Mouse (Mus musculus): ENCODE results near the gene Gm21969. TPM values are rescaled to one million over a fixed set of nuclear protein-coding genes. Genes with fewer than 3 reads are reported as not detected.

Gm21969 gene
- total RNA-seq, 2 experiments from 2014 or later, result 0.12 TPM; not detected in 1

DNA sequence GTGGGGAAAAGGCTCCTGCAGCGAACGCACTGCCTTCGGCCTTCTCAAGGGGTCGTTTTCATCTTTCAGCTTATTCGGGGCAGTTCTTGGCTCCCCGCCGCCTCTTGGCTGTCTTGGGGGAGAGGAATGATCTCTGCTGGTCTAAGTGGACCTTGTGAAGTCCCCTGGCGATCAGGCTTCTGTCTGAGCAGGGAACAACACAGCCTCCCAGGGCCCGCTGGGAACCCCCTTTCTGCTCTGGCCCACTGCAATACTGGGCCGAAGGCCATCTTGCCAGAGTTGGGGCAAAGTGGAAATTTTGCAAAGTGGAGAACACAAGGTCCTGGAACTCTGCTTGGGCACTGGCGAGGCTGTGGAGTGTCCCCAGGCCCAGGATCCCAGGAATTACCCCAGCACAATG, 18.3 kb upstream of the Gm21969 start:
- intact Hi-C loops (cut with DNase I), result no loop called here
- DNase-seq, result peak; percentile 51

- intact Hi-C loops (cut with DNase I), result no loop called here
Observed at GRCm38 (mm10) chr4:139585713-139586112, 17.3 kb upstream of the Gm21969 start.

GRCm38 (mm10) chr4:139587370-139587769, 15.6 kb upstream of the Gm21969 start:
- DNase-seq, result no peak
- intact Hi-C loops (cut with DNase I), result no loop called here

More at GRCm38 (mm10) chr4:139585713-139586112, 17.3 kb upstream of the Gm21969 start:
- no peak for DNase-seq

DNA sequence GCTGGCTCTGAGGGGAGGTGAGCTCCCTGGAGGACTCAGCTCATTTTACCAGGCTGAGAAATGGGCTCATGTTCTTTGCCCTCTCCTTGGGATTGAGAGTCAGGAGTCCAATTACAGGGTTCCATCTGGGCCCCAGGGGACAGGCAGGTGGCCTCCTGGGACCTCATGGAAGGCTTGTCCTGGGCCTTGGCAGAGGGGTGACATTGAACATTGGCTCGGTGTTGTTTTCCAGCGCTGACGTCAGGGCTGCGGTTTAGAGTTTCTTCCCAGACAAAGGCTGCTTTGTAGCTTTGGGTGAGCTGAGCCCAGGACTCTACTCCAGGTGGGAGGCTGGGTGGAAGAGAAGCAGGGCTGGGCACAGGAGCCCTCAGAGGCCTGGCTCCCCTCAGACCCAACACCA, 15.2 kb upstream of the Gm21969 start:
- intact Hi-C loops (cut with DNase I), result no loop called here
- DNase-seq, result no peak

DNA sequence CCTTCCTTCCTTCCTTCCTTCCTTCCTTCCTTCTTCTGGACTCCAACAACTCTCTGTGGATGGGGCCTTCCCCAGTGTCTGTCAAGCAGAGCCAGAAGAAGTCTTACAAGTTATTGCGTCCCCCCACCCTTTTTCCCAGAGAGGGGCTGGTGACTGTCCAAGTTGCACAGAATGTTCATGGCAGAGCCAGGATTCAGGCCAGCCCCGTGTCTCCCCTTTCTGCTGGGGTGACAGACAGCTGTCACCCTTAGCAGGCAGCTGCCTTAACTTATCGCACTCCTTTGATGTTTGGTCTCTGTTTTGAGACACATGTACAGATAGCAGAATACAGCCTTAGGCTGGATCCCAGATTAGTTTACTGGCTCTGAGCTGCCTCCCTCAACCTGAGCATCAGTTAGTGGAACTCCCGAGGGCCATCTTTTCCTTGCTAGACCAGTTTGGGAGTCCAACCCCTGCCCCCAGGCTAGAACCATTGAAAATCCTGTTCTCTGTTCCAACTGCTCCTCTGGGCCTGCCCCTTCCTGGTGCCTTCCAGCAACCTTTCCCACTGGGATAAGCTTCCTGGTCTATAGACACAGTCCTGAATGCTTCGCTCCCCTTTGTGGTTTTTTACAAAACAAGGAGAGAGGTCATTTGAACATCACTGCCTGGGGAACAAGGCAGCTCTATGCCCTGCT, 13.5 kb upstream of the Gm21969 start:
- intact Hi-C loops (cut with DNase I), result no loop called here
- no peak for DNase-seq

DNA sequence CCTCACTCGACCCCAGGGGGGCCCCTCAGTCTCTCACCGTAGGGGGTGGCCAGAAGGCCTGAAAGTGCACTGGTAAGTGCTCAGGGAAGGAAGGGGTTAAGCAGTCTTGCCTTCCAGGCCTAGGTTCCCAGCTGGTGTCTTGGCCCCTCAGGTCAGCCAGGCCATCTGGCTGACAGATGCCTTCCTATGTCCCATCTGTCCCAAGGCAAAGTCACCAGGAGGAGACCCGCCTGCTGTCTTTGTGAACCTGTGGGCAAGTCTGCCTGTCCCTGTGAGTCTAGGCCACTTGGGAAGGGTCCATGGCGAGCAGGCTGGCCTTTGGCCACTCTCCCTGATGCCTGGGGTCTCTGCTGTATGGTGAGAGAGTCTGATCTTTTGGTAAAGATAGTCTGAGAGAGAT, 12.5 kb upstream of the Gm21969 start:
- intact Hi-C loops (cut with DNase I), result no loop called here
- DNase-seq, result peak; percentile 79

DNA sequence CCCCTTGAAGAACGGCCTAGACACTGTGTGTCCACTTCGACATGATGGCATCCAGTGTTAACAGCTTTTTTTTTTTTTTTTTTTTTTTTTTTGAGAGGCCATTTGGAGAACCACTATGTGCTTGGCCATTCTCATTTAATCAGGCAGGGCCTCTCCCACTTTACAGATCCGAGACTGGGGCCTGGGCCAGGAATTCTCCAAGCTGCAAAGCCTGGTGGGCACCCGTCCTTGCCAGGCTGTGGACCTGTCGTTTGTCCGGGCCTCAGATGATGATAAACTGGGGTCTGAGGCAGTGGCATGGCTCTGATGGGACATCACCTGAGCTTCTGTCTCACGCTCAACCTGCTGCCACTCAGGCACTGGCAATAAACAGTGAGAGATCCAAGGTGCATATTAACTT, 10.1 kb upstream of the Gm21969 start:
- intact Hi-C loops (cut with DNase I), result no loop called here
- no peak for DNase-seq

- DNase-seq, result no peak
Observed at GRCm38 (mm10) chr4:139593383-139593782, 9.6 kb upstream of the Gm21969 start.

DNA sequence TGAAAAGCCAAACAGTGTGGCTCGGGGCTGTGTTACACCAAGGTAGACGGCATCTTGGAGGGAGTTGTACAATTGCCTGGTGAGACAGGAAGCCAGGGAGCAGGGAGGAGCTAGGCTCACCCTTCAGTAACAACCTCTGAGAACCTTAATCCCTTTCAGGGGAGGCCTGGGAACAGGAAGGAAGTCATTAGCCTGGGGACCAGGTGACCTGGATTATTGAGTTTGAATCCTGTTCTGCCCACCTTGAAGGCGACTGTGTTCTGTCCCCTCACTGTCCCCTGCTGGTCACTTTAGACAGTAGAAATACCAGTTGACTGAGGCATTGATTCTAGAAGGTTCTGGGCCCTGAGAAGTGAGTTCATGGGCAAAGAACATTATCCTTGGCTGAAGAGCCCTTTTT, 8.9 kb upstream of the Gm21969 start:
- DNase-seq, result no peak
- intact Hi-C loops (cut with DNase I), result no loop called here

More at GRCm38 (mm10) chr4:139593383-139593782, 9.6 kb upstream of the Gm21969 start:
- intact Hi-C loops (cut with DNase I), result no loop called here

DNA sequence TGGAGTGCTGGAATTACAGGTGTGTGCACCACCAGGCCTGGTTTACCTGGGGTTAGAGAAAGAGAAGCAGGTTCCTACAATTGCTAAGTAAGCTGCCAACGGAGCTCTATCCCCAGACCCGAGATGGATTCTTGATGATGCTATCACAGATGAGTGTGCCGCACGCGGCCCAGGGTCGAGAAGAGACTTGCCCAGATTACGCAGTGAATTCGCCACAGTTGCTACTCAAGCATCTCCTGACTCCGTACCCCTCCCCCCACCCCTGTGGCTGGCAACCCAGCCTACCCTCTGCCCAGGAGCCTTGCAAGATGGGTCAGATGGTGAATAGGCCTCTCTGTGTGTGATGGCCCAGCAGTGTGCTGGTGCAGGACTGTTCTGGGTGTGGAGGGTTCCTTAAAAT, 6.3 kb upstream of the Gm21969 start:
- no peak for DNase-seq
- intact Hi-C loops (cut with DNase I), result no loop called here

- DNase-seq, result no peak
- intact Hi-C loops (cut with DNase I), result no loop called here
Observed at GRCm38 (mm10) chr4:139597286-139598284, 5.4 kb upstream of the Gm21969 start.

DNA sequence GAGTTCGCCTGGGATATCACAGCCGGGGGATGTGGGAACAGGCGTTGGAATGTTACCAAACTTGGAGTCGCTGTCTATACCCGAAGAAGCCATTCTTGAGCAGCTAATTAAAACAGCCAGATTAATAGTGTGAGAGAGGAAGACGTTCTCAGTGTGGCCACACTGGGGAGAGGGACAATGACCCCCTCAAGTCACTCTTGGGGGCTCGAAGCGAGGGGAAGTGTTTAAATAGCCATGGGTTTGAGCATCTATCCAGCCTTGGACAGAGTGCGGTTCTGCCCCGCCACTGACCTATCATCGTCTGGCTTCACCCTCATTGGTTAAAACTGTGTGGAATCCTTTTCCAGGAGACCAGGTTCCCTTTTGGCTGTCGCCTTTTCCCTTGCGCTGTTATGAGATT, 4.6 kb upstream of the Gm21969 start:
- intact Hi-C loops (cut with DNase I), result no loop called here
- no peak for DNase-seq

DNA sequence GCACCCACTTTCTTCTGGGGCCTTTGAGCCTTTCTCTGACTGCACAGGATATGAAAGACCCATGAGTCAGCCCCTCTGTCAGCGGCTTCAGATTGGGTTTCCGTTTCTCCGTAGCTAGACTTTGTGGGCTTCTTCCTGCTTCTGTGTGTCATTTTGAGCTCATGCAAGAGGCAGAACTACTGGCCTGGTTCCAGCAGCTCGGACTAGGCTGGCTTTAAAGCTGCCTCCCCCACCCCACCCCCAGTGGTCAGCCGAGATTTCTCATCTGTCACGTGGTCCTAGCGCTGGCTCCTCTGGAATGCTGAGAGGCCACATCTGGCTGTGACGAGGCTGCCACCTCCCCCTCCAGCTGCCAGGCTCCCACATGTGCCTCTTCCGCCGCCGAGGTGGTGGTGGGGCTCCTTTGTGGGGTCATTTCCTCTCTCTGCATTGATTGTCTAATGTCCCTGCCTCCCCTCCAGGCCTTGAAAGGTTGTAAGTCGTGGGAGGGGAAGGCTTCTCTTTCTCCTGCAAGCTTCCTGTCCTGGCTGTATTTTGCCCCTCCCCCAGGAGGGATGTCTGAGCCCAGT, 4.0 kb upstream of the Gm21969 start:
- intact Hi-C loops (cut with DNase I), result no loop called here
- peak; percentile 75 for DNase-seq

GRCm38 (mm10) chr4:139601519-139602356, 1.2 kb upstream of the Gm21969 start:
- DNase-seq, result no peak

GRCm38 (mm10) chr4:139605216-139605615, 2.2 kb downstream of the Gm21969 start:
- intact Hi-C loops (cut with DNase I), result no loop called here

More at GRCm38 (mm10) chr4:139601519-139602356, 1.2 kb upstream of the Gm21969 start:
- intact Hi-C loops (cut with DNase I), result no loop called here

DNA sequence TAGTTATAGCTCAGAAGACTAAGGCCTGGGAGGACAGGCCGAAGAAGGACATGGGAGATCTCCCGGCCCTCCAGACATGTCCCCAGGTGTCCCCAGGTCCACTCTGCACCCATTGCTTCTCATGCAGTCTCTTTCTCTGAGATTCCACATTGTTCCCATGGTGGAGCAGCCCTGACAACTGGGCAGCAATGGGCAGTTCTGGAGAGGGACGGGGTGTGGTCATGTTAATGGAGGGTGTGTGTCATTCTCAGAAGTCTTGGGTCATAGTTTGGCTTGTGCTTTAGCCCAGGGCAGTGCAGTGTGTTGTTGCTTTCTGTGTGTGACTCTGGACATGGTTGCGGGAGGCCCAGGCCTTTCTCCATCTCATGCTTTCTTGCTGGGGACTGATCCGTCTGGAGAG, 3.7 kb downstream of the Gm21969 start:
- DNase-seq, result no peak
- intact Hi-C loops (cut with DNase I), result no loop called here

More at GRCm38 (mm10) chr4:139605216-139605615, 2.2 kb downstream of the Gm21969 start:
- no peak for DNase-seq

DNA sequence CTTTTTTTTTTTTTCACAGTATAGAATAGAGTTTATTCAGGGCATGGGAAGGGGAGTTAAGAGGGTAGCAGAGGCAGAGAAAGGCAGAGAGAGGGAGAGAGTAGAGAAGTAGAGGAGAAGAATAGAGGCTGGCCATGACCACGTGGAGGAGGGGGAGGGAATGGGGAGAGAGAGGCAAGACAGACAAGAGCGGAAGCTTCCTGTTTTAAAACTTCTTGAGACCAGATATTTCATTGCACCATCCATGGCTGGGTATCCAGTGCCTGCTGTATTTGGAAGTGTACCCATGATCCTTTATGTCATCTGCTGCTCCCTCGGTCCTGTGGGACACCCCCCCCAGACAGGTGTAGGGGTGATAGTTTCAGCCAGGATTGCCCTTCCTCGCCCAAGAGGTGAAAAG, 6.0 kb downstream of the Gm21969 start:
- no peak for DNase-seq
- intact Hi-C loops (cut with DNase I), result no loop called here

- intact Hi-C loops (cut with DNase I), result no loop called here
- DNase-seq, result no peak
Observed at GRCm38 (mm10) chr4:139610954-139611353, 8.0 kb downstream of the Gm21969 start.

DNA sequence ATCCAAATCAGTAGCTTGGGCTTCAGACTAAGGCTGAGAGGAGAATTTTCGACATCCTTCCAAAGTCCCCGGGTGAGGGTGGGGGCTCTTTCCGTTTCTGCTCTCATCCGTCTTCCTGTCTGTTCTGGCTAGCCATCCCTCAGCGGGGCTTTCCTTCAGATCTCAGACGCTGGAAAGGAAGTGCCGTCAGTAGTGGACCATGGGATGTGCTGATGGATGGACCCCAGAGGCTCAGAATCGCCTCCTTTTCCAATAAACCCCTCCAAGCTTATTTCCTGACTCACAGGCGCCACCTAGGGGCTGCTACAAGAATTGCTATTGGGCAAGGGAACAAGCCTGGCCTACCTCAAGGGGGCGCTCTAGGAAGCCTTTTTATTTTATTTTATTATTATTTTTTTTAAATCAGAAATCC, 8.6 kb downstream of the Gm21969 start:
- intact Hi-C loops (cut with DNase I), result no loop called here
- DNase-seq, result peak; percentile 90

- DNase-seq, result no peak
- intact Hi-C loops (cut with DNase I), result no loop called here
Observed at GRCm38 (mm10) chr4:139614524-139615260, 11.7 kb downstream of the Gm21969 start.
